Mouse (Mus musculus) embryonic facial prominence, embryonic 13.5 days (tissue): Measurements from ENCODE around the gene Ugt1a8. TPM values are rescaled to one million over a fixed set of nuclear protein-coding genes. Genes with fewer than 3 reads are reported as not detected.

Experiments used
- ATAC-seq: fragments of 200-750 bp; cut with Nextera tagmentation; 2 replicates; pipeline ENCODE4 v1.8.0; 2017; ENCODE audit warnings: low read depth; ENCODE audit not compliant: insufficient number of reproducible peaks, insufficient read depth, low FRiP score, low TSS enrichment
- H3K27ac ChIP-seq: fragments of 300-500 bp; sonication (generic); 2 replicates; pipeline ENCODE4 v1.5.1; 2015; ENCODE audit warnings: moderate library complexity, mild to moderate bottlenecking, inconsistent platforms
- H3K27me3 ChIP-seq: fragments of 300-500 bp; sonication (generic); 2 replicates; pipeline ENCODE4 v1.6.1; 2015; ENCODE audit warnings: mild to moderate bottlenecking, inconsistent platforms
- H3K36me3 ChIP-seq: fragments of 300-500 bp; sonication (generic); 2 replicates; pipeline ENCODE4 v1.6.1; 2015; ENCODE audit warnings: mild to moderate bottlenecking, inconsistent platforms
- H3K4me1 ChIP-seq: fragments of 300-500 bp; sonication (generic); 2 replicates; pipeline ENCODE4 v1.6.1; 2015; ENCODE audit warnings: inconsistent platforms
- H3K4me2 ChIP-seq: fragments of 300-500 bp; sonication (generic); 2 replicates; pipeline ENCODE4 v1.6.1; 2015; ENCODE audit warnings: moderate library complexity, mild to moderate bottlenecking, inconsistent platforms
- H3K4me3 ChIP-seq: fragments of 300-500 bp; sonication (generic); 2 replicates; pipeline ENCODE4 v1.5.1; 2015; ENCODE audit warnings: mild to moderate bottlenecking, inconsistent platforms
- H3K9ac ChIP-seq: fragments of 300-500 bp; sonication (generic); 2 replicates; pipeline ENCODE4 v1.6.1; 2015; ENCODE audit warnings: mild to moderate bottlenecking, inconsistent platforms
- H3K9me3 ChIP-seq: fragments of 300-500 bp; sonication (generic); 2 replicates; pipeline ENCODE4 v1.6.1; 2016; ENCODE audit warnings: inconsistent platforms
- WGBS: fragments of 180-500 bp; shearing (Covaris S2); methylation state at CpG from one replicate; pipeline ENCODE4 v1.1.7; 2015; ENCODE audit warnings: mixed read lengths; 5-methylcytosine and 5-hydroxymethylcytosine counted together
- polyA plus RNA-seq: library from polyadenylated mRNA; unstranded; fragments of >200 nt; fragmentation: Nextera tagmentation; extraction: Ambion mirVana; gene quantifications from 2 replicates; pipeline ENCODE4 v1.2.1, GENCODE M21; 2015

The Ugt1a8 gene
- polyA plus RNA-seq, 1 experiment from 2014 or later, result not detected

DNA sequence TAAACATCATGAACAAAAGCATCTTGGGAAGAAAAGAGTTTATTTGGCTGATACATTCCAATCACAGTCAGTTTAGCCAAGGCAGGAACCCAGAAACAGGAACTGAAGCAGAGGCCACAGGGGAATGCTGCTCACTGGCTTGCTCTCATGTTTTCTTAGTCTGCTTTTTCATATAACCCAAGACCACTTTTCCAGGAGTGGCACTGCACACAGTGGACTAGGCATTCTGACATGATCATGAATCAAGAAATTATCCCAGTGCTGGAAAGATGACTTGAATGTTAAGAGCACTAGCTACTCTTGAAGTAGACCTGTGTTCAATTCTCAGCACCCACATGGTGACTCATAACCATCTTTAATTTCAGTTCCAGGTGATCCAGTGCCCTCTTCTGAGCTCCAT is 138.1 kb downstream of the Ugt1a8 start:
- H3K4me3 ChIP-seq, result no peak overlapping the region
- H3K9ac ChIP-seq, result no peak overlapping the region
- no peaks in the 10 kb centered on the region for H3K4me1 ChIP-seq
- no peaks in the 10 kb centered on the region for H3K27me3 ChIP-seq
- no peak overlapping the region for H3K4me2 ChIP-seq
- H3K9me3 ChIP-seq, result peaks cover 55% of the 10 kb centered on the region
- no peak for ATAC-seq
- no peaks in the 10 kb centered on the region for H3K36me3 ChIP-seq
- H3K27ac ChIP-seq, result no peak overlapping the region

- Histone ChIP-seq H3K27me3 (no peaks in the 10 kb centered on the region), H3K36me3 (no peaks in the 10 kb centered on the region), H3K4me3 (no peak within 1 kb of the TSS), H3K4me1 (no peaks in the 10 kb centered on the region), H3K9me3 (peaks cover 65% of the 10 kb centered on the region), H3K9ac (no peak within 1 kb of the TSS), H3K4me2 (no peak within 1 kb of the TSS), H3K27ac (no peak within 1 kb of the TSS)
- WGBS, result 50% methylated on average over 5 of the region's 5 CpGs
- no peak; the same call in 1 of the 2 replicates for ATAC-seq
Measured at GRCm38 (mm10) chr1:88226670-88227379, 139.2 kb downstream of the Ugt1a8 start, which contains the start of gene Mroh2a. Mroh2a (plus strand) TSS chr1:88226986.

DNA sequence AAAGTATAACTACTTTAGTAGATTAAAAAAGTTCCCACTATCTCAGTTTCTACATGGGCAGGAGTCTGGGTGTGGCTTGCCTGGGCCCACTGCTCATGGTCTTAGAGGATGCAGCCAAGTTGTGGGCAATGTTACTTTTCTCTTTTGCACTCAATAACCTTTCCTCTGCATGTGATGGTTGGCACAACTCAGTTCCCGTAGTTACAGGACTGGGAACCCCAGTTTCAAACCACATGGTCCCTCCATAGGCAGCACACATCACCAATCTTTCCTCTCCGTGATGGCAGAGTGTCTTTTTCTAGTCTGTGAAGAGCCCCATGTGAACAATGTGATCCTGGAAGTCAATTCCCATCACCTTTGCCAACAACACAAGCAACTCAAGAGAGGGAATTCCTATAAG is 139.9 kb downstream of the Ugt1a8 start:
- Histone ChIP-seq H3K27me3 (no peaks in the 10 kb centered on the region), H3K9ac (no peak overlapping the region), H3K9me3 (peaks cover 71% of the 10 kb centered on the region), H3K4me3 (no peak overlapping the region), H3K27ac (no peak overlapping the region), H3K4me1 (no peaks in the 10 kb centered on the region), H3K36me3 (no peaks in the 10 kb centered on the region), H3K4me2 (no peak overlapping the region)
- 57% methylated on average over 2 of the region's 2 CpGs for WGBS
- no peak for ATAC-seq

GRCm38 (mm10) chr1:88228121-88228520 is 140.5 kb downstream of the Ugt1a8 start:
- Histone ChIP-seq H3K9me3 (peaks cover 77% of the 10 kb centered on the region), H3K4me1 (no peaks in the 10 kb centered on the region), H3K27ac (no peak overlapping the region), H3K4me3 (no peak overlapping the region), H3K9ac (no peak overlapping the region), H3K4me2 (no peak overlapping the region), H3K36me3 (no peaks in the 10 kb centered on the region), H3K27me3 (no peaks in the 10 kb centered on the region)
- WGBS, result 67% methylated on average over 7 of the region's 7 CpGs
- ATAC-seq, result peak; percentile 1; the same call in 1 of the 2 replicates

GRCm38 (mm10) chr1:88229566-88229965 is 142.0 kb downstream of the Ugt1a8 start:
- Histone ChIP-seq H3K27me3 (no peaks in the 10 kb centered on the region), H3K4me1 (no peaks in the 10 kb centered on the region), H3K9ac (no peak overlapping the region), H3K27ac (no peak overlapping the region), H3K4me3 (no peak overlapping the region), H3K36me3 (no peaks in the 10 kb centered on the region), H3K4me2 (no peak overlapping the region), H3K9me3 (peaks cover 91% of the 10 kb centered on the region)
- 73% methylated on average over 3 of the region's 3 CpGs for WGBS
- no peak for ATAC-seq

DNA sequence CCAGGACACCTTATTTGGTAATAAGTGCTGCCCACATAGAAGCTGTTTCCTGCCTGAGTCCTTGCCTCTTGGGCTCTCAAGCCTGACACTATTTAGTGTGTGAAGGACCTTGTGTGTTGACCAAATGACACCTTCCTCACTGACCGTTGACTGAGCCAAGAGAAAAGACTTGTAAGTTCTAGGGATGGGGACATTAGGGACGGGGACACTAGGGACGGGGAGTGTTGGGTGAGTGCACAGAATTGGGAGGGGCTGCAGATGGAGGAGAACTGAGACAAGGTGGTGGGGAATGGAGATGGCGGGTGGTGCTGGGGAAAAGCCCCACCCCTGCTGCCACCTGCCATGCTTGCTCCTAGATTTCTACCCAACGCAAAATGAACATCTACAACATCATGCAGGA is 142.4 kb downstream of the Ugt1a8 start:
- Histone ChIP-seq H3K27me3 (no peaks in the 10 kb centered on the region), H3K9ac (no peak overlapping the region), H3K9me3 (peaks cover 96% of the 10 kb centered on the region), H3K27ac (no peak overlapping the region), H3K4me3 (no peak overlapping the region), H3K36me3 (no peaks in the 10 kb centered on the region), H3K4me1 (no peaks in the 10 kb centered on the region), H3K4me2 (no peak overlapping the region)
- ATAC-seq, result no peak
- WGBS, result 83% methylated on average over 5 of the region's 5 CpGs

DNA sequence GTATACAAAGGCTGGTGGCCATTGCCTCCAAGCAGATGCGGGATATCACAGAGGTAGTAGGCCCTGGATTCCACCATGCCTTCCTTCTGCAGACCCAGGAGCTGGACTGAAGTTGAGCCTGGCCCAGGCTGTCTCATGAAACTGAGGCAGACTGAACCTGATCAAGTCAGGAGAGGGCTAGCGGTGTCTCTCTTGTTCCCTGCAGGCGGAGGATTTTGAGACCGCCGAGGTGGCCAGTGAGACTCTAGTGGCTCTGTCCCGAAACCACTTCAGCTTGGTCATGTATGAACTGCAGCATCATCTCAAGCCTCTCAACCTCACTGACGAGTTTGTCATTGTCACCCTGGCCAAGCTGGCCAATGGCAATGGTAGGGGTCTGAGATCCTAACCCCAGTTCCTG is 142.8 kb downstream of the Ugt1a8 start:
- Histone ChIP-seq H3K4me3 (no peak overlapping the region), H3K9ac (no peak overlapping the region), H3K4me1 (no peaks in the 10 kb centered on the region), H3K27ac (no peak overlapping the region), H3K36me3 (no peaks in the 10 kb centered on the region), H3K9me3 (peaks cover 98% of the 10 kb centered on the region), H3K27me3 (no peaks in the 10 kb centered on the region), H3K4me2 (no peak overlapping the region)
- no peak for ATAC-seq
- WGBS, result 71% methylated on average over 7 of the region's 7 CpGs

DNA sequence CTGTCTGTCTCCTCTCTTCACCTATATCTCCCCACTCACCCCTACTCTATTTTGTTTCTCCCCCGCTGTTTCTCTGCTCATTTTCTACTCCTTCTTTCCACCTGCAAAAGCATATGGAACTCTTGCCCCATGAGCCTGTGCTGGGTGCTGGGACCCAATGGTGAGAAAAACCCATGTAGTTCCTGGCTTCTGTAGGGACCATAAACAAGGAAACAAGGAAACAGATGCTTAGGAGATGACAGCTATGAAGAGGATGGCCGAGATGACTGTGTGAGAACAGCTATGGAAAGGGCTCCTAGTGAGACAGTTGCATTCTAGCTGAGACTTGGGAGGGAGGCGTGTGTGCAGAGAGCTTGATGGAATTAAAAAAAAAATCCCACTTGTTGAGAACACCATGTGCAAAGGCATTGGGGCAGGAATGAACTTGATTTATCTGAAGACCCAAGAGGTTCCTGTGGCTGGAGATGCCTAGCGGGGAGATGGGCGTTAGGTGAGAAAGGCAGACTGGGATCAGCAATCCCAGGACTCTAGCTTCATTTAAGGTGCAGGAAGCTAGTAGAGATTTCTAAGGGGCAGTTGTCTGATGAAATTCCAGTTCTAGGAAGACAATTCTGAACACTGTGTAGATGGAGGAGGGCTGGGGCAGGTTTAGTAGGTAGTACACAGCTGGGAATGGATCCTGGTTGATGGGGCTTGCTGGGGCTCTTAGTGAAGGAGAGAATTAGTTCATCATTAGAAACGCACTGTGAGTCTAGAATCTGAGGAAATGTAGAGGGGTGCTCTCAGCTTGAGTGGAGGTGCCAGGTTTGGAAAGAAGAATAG is 143.6 kb downstream of the Ugt1a8 start:
- H3K4me1 ChIP-seq, result no peaks in the 10 kb centered on the region
- no peaks in the 10 kb centered on the region for H3K36me3 ChIP-seq
- H3K9me3 ChIP-seq, result peaks cover 98% of the 10 kb centered on the region
- no peak overlapping the region for H3K4me3 ChIP-seq
- no peak overlapping the region for H3K4me2 ChIP-seq
- no peak for ATAC-seq
- 72% methylated on average over 6 of the region's 6 CpGs for WGBS
- no peak overlapping the region for H3K9ac ChIP-seq
- H3K27ac ChIP-seq, result no peak overlapping the region
- no peaks in the 10 kb centered on the region for H3K27me3 ChIP-seq

DNA sequence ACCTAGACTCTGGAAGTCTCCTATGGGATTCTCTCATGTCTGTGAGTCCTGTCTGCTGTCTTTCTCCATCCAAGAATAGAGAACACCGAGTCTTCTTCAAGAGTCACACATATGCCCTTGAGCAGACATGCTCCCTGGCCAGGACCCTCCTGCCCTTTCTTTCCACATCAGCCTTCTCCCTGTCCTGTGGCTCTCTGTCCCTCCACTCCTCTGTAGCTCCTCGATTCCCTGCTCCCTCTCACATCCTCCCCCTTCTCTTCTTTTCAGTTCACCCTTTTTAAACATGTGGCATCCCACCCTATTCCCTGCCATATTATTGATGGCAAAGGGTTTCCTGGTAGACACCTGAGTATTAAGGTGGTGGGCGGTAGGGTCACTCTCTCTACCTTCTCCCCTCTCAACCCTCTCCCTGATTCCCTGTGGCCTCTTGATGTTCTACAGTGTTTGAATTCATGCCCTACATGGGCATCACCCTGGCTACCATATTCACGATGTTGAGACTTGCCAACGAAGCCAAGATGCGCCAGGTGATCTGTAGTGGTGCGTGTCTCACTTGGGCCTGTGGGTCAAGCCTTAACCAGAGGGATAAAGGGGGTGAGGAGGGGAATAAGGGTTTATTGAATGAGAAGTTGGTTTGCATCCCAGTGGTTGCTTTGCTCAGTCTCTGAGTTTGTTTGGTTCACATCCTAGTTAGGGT is 144.3 kb downstream of the Ugt1a8 start:
- WGBS, result 68% methylated on average over 7 of the region's 7 CpGs
- Histone ChIP-seq H3K4me2 (no peak overlapping the region), H3K27ac (no peak overlapping the region), H3K4me3 (no peak overlapping the region), H3K9ac (no peak overlapping the region), H3K9me3 (peaks cover 95% of the 10 kb centered on the region), H3K4me1 (no peaks in the 10 kb centered on the region), H3K27me3 (no peaks in the 10 kb centered on the region), H3K36me3 (no peaks in the 10 kb centered on the region)
- ATAC-seq, result no peak

DNA sequence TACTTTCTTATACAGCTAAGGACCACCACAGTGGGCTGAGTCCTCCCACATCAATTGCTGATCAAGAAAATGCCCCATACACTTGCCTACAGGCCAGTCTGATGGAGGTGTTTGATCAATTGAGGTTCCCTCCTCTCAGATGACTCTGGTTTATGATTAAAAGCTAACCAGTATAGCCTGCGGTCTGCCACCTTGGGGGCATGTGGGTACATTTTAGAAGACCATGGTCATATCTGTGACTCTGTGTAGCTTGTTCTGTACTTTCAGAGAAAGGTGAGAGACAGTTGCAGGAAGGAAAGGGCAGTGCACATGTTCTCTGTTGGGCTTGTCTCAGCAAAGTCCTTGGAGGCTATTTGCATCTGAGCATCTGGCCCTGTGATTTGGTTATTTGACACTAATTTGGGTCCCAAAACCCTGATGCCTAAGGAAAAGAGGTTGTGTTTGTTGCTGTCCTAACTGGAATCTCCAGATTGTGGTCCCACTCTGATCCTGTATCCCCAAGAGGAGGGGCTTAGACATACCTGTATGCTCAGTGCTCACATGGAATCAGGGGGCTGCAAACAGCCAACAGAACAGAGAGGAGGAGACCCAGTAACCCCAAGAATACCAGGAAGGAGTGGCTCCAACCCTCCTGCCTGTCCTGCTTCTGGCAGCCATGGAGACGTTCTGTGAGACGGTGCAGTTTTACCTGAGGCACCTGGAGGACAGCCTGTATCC is 145.2 kb downstream of the Ugt1a8 start:
- Histone ChIP-seq H3K9ac (no peak overlapping the region), H3K9me3 (peaks cover 96% of the 10 kb centered on the region), H3K36me3 (no peaks in the 10 kb centered on the region), H3K4me1 (no peaks in the 10 kb centered on the region), H3K27me3 (no peaks in the 10 kb centered on the region), H3K4me3 (no peak overlapping the region), H3K27ac (no peak overlapping the region), H3K4me2 (no peak overlapping the region)
- WGBS, result 56% methylated on average over 3 of the region's 3 CpGs
- no peak for ATAC-seq
